Mouse (Mus musculus): ENCODE measurements around the gene Gm11639. TPM values are rescaled to one million over a fixed set of nuclear protein-coding genes. Genes with fewer than 3 reads are reported as not detected.
A peak's percentile ranks its signal among the peaks of the same experiment; 100 is the strongest.
"Not testable (repeated sequence)": the region's sequence is repeated elsewhere in the genome, so short reads cannot be mapped to it uniquely, and the experiment has no call there.

The Gm11639 gene
- polyA plus RNA-seq, 1 experiment from 2014 or later: 0.08 TPM

- H3K4me1 ChIP-seq (ENCODE audit: control insufficient read depth, insufficient read depth, low read length); H3K36me3 ChIP-seq (ENCODE audit: control insufficient read depth, insufficient read depth, low read length); ATAC-seq (ENCODE audit: low FRiP score, low TSS enrichment); H3K4me3 ChIP-seq (ENCODE audit: low read length); H3K27me3 ChIP-seq (ENCODE audit: control insufficient read depth, insufficient read depth, low read length); H3K4me2 ChIP-seq (replicated peaks; ENCODE audit: low read depth, low read length); H3K9ac ChIP-seq (ENCODE audit: low read depth, low read length); H3K27ac ChIP-seq (ENCODE audit: low read depth, low read length); H3K9me3 ChIP-seq (ENCODE audit: control insufficient read depth, low read length): not testable (repeated sequence)
- WGBS: 84% methylated on average over 22 of the region's 22 CpGs
Measured at GRCm38 (mm10) chr11:105112448-105112847, 426.9 kb downstream of the Gm11639 start.

DNA sequence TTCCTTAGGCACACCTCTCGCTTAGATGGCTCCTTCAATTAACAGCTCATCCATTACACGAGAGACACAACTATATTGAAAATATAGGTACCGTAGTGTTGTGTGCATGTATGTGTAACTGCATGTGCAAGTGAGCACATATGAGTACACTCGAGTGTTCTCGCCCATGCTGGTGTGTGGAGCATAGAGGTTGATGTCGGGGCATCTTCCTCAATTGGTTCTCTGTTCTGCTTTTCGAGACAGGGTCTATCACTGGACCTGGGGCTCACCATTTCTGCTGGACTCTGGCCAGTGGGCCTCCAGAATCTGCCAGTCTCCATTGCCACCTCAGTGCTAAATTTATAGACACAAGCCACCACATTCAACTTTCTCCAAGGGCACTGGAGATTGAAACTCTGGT, 432.3 kb downstream of the Gm11639 start:
- H3K4me1 ChIP-seq (ENCODE audit: control insufficient read depth, insufficient read depth, low read length): no peaks in the 10 kb centered on the region
- WGBS: 86% methylated on average over 7 of the region's 7 CpGs
- no peak for ATAC-seq (ENCODE audit: low FRiP score, low TSS enrichment)

GRCm38 (mm10) chr11:105120551-105121061, 435.1 kb downstream of the Gm11639 start:
- no peak for ATAC-seq (ENCODE audit: low FRiP score, low TSS enrichment)
- Histone ChIP-seq H3K4me2 (replicated peaks; ENCODE audit: low read depth, low read length) (no peak overlapping the region), H3K27me3 (ENCODE audit: control insufficient read depth, insufficient read depth, low read length) (no peaks in the 10 kb centered on the region), H3K4me1 (ENCODE audit: control insufficient read depth, insufficient read depth, low read length) (no peaks in the 10 kb centered on the region), H3K36me3 (ENCODE audit: control insufficient read depth, insufficient read depth, low read length) (no peaks in the 10 kb centered on the region), H3K27ac (ENCODE audit: low read depth, low read length) (no peak overlapping the region), H3K9me3 (ENCODE audit: control insufficient read depth, low read length) (no peaks in the 10 kb centered on the region), H3K9ac (ENCODE audit: low read depth, low read length) (no peak overlapping the region), H3K4me3 (ENCODE audit: low read length) (no peak overlapping the region)
- 15% methylated on average over 4 of the region's 4 CpGs for WGBS

More for the DNA sequence above, 432.3 kb downstream of the Gm11639 start:
- no peak overlapping the region for H3K27ac ChIP-seq (ENCODE audit: low read depth, low read length)
- no peak overlapping the region for H3K4me2 ChIP-seq (replicated peaks; ENCODE audit: low read depth, low read length)
- H3K9me3 ChIP-seq (ENCODE audit: control insufficient read depth, low read length): no peaks in the 10 kb centered on the region
- no peak overlapping the region for H3K4me3 ChIP-seq (ENCODE audit: low read length)
- no peak overlapping the region for H3K9ac ChIP-seq (ENCODE audit: low read depth, low read length)
- no peaks in the 10 kb centered on the region for H3K36me3 ChIP-seq (ENCODE audit: control insufficient read depth, insufficient read depth, low read length)
- no peaks in the 10 kb centered on the region for H3K27me3 ChIP-seq (ENCODE audit: control insufficient read depth, insufficient read depth, low read length)

DNA sequence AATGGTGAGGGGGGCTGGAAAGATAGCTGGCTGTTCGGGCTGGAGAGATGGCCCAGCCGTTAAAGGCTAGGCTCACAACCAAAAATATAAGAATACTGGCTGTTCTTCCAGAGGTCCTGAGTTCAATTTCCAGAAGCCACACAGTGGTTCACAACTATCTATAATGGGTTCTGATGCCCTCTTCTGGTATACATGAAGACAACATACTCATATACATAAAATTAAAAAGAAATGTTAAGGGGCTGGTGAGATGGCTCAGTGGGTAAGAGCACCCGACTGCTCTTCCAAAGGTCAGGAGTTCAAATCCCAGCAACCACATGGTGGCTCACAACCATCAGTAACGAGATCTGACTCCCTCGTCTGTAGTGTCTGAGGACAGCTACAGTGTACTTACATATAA, 436.3 kb downstream of the Gm11639 start:
- H3K9me3 ChIP-seq (ENCODE audit: control insufficient read depth, low read length); H3K9ac ChIP-seq (ENCODE audit: low read depth, low read length); H3K27ac ChIP-seq (ENCODE audit: low read depth, low read length): not testable (repeated sequence)

DNA sequence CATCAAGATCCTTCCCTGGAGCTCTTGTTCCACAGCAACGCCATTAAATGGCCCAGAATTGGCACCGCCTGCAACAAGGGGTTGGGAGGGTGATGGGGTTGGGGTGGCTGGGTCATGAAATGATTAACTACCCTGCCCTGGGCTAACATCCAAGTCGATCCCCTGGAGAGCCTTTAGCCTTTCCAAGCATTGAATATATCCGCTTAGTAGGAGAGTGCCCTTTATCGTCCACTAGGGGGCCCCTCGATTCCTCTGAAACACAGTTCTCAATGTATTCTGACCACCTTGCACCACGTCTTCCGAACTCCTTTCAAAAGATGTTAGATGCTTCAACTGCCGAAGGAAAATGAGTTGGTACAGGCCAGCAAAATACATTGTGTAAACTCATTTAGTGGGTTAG, 438.5 kb downstream of the Gm11639 start:
- H3K27ac ChIP-seq (ENCODE audit: low read depth, low read length): no peak overlapping the region
- ATAC-seq (ENCODE audit: low FRiP score, low TSS enrichment): peak; percentile 63

More for the DNA sequence above, 436.3 kb downstream of the Gm11639 start:
- not testable (repeated sequence) for H3K4me3 ChIP-seq (ENCODE audit: low read length); ATAC-seq (ENCODE audit: low FRiP score, low TSS enrichment); H3K36me3 ChIP-seq (ENCODE audit: control insufficient read depth, insufficient read depth, low read length); H3K4me2 ChIP-seq (replicated peaks; ENCODE audit: low read depth, low read length); H3K27me3 ChIP-seq (ENCODE audit: control insufficient read depth, insufficient read depth, low read length); H3K4me1 ChIP-seq (ENCODE audit: control insufficient read depth, insufficient read depth, low read length)
- WGBS: 73% methylated on average over 5 of the region's 5 CpGs

GRCm38 (mm10) chr11:105125735-105126519, 440.4 kb downstream of the Gm11639 start, which contains the start of gene Mettl2:
TSS of gene Mettl2 (plus strand) at chr11:105126425.
- no peaks in the 10 kb centered on the region for H3K9me3 ChIP-seq (ENCODE audit: control insufficient read depth, low read length)
- no peaks in the 10 kb centered on the region for H3K27me3 ChIP-seq (ENCODE audit: control insufficient read depth, insufficient read depth, low read length)
- peak within 1 kb of the TSS; percentile 100 for H3K4me3 ChIP-seq (ENCODE audit: low read length)
- H3K4me1 ChIP-seq (ENCODE audit: control insufficient read depth, insufficient read depth, low read length): peaks cover 10% of the 10 kb centered on the region
- 0 out of 2 replicates have a peak within 1 kb of the TSS, but pooled peaks have one; percentile 42 for H3K27ac ChIP-seq (ENCODE audit: low read depth, low read length)
- 5% methylated on average over 36 of the region's 38 CpGs for WGBS
- peak; percentile 91 for ATAC-seq (ENCODE audit: low FRiP score, low TSS enrichment)
- peak within 1 kb of the TSS; percentile 79 for H3K4me2 ChIP-seq (replicated peaks; ENCODE audit: low read depth, low read length)
- H3K36me3 ChIP-seq (ENCODE audit: control insufficient read depth, insufficient read depth, low read length): peaks cover 19% of the 10 kb centered on the region
- peak within 1 kb of the TSS; percentile 72 for H3K9ac ChIP-seq (ENCODE audit: low read depth, low read length)

More for the DNA sequence above, 438.5 kb downstream of the Gm11639 start:
- Histone ChIP-seq H3K27me3 (ENCODE audit: control insufficient read depth, insufficient read depth, low read length) (no peaks in the 10 kb centered on the region), H3K4me3 (ENCODE audit: low read length) (no peak overlapping the region), H3K9ac (ENCODE audit: low read depth, low read length) (no peak overlapping the region), H3K4me2 (replicated peaks; ENCODE audit: low read depth, low read length) (no peak overlapping the region), H3K36me3 (ENCODE audit: control insufficient read depth, insufficient read depth, low read length) (peaks cover 4% of the 10 kb centered on the region), H3K4me1 (ENCODE audit: control insufficient read depth, insufficient read depth, low read length) (peaks cover 10% of the 10 kb centered on the region), H3K9me3 (ENCODE audit: control insufficient read depth, low read length) (no peaks in the 10 kb centered on the region)
- 5% methylated on average over 9 of the region's 9 CpGs for WGBS

GRCm38 (mm10) chr11:105126520-105127029, 441.1 kb downstream of the Gm11639 start:
- Histone ChIP-seq H3K36me3 (ENCODE audit: control insufficient read depth, insufficient read depth, low read length) (peaks cover 23% of the 10 kb centered on the region), H3K27me3 (ENCODE audit: control insufficient read depth, insufficient read depth, low read length) (no peaks in the 10 kb centered on the region), H3K4me3 (ENCODE audit: low read length) (peak overlapping the region; percentile 100), H3K9me3 (ENCODE audit: control insufficient read depth, low read length) (no peaks in the 10 kb centered on the region), H3K27ac (ENCODE audit: low read depth, low read length) (no peak overlapping the region), H3K9ac (ENCODE audit: low read depth, low read length) (peak overlapping the region; percentile 72), H3K4me2 (replicated peaks; ENCODE audit: low read depth, low read length) (peak overlapping the region; percentile 79), H3K4me1 (ENCODE audit: control insufficient read depth, insufficient read depth, low read length) (peaks cover 10% of the 10 kb centered on the region)
- WGBS: 1% methylated on average over 47 of the region's 49 CpGs
- ATAC-seq (ENCODE audit: low FRiP score, low TSS enrichment): 0 out of 2 replicates have a peak, but pooled peaks have one; percentile 5

- H3K4me2 ChIP-seq (replicated peaks; ENCODE audit: low read depth, low read length): no peak overlapping the region
- peaks cover 92% of the 10 kb centered on the region for H3K36me3 ChIP-seq (ENCODE audit: control insufficient read depth, insufficient read depth, low read length)
- no peak for ATAC-seq (ENCODE audit: low FRiP score, low TSS enrichment)
- H3K9ac ChIP-seq (ENCODE audit: low read depth, low read length): no peak overlapping the region
- 92% methylated on average over 7 of the region's 7 CpGs for WGBS
- H3K27ac ChIP-seq (ENCODE audit: low read depth, low read length): no peak overlapping the region
- no peaks in the 10 kb centered on the region for H3K9me3 ChIP-seq (ENCODE audit: control insufficient read depth, low read length)
- no peak overlapping the region for H3K4me3 ChIP-seq (ENCODE audit: low read length)
- H3K4me1 ChIP-seq (ENCODE audit: control insufficient read depth, insufficient read depth, low read length): no peaks in the 10 kb centered on the region
- no peaks in the 10 kb centered on the region for H3K27me3 ChIP-seq (ENCODE audit: control insufficient read depth, insufficient read depth, low read length)
Measured at GRCm38 (mm10) chr11:105135692-105136091, 450.2 kb downstream of the Gm11639 start.

GRCm38 (mm10) chr11:105137255-105137654, 451.7 kb downstream of the Gm11639 start:
- not testable (repeated sequence) for H3K27me3 ChIP-seq (ENCODE audit: control insufficient read depth, insufficient read depth, low read length); H3K27ac ChIP-seq (ENCODE audit: low read depth, low read length); H3K4me2 ChIP-seq (replicated peaks; ENCODE audit: low read depth, low read length); H3K4me1 ChIP-seq (ENCODE audit: control insufficient read depth, insufficient read depth, low read length); H3K9ac ChIP-seq (ENCODE audit: low read depth, low read length); ATAC-seq (ENCODE audit: low FRiP score, low TSS enrichment); H3K4me3 ChIP-seq (ENCODE audit: low read length); H3K9me3 ChIP-seq (ENCODE audit: control insufficient read depth, low read length)
- 90% methylated on average over 2 of the region's 2 CpGs for WGBS
- H3K36me3 ChIP-seq (ENCODE audit: control insufficient read depth, insufficient read depth, low read length): peaks cover 83% of the 10 kb centered on the region
